Mouse (Mus musculus): ENCODE results near the gene Trpm8.

DNA sequence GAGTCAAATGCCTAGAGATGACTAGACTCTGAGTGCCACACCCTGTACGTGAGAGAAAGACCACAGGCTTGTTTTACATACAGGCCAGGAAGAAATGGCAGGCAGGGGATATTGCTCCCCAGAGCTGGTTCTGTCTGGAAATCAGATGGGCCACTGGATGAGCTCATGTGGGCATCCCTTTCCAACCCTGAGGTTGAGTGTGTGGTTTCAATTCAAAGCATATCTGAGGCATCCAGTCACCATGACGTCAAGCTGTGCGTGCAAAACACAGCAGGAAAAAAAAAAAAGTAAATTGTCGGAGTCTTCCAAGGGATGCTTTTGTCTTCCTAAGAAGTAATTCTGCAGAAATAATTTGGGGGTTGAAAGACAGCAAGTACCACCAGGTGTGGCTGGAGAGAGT, 83.6 kb downstream of the Trpm8 start:
- TF ChIP-seq POLR2A (IDR thresholded peaks at IDR 0.05; ENCODE audit: low read depth, low read length) = no peak
- TF ChIP-seq CTCF (IDR thresholded peaks at IDR 0.05; ENCODE audit: extremely low read depth, insufficient read length, insufficient replicate concordance, low read depth, low read length) = no peak
